Mouse (Mus musculus) heart, postnatal 36 days (tissue): ENCODE results near the gene Cox7a1. TPM values are rescaled to one million over a fixed set of nuclear protein-coding genes. Genes with fewer than 3 reads are reported as not detected.

ENCODE experiments used
- DNase-seq, 2 experiments: peaks; one replicate each; pipeline ENCODE4 v3.0.0; 2021 to 2022
- intact Hi-C: fragments of 180-260 bp; cut with DNase I; formaldehyde crosslinking; loops from one replicate; pipeline ENCODE4 v1.15.1; 2025
- total RNA-seq, 2 experiments: library from RNA; stranded (reverse); gene quantifications; 2 replicates each; pipeline ENCODE4 v1.2.3; 2021

The Cox7a1 gene
- total RNA-seq, 2 experiments from 2014 or later: 2,810 to 3,153 TPM

- intact Hi-C loops: loop anchor here (5.0 kb wide), 1 partner anchor 34 kb away; the partner anchor contains the start of gene Cox7a1
- peak; percentile 77 to 87 for DNase-seq
Observed at GRCm38 (mm10) chr7:30216723-30217151, 32.8 kb downstream of the Cox7a1 start.

DNA sequence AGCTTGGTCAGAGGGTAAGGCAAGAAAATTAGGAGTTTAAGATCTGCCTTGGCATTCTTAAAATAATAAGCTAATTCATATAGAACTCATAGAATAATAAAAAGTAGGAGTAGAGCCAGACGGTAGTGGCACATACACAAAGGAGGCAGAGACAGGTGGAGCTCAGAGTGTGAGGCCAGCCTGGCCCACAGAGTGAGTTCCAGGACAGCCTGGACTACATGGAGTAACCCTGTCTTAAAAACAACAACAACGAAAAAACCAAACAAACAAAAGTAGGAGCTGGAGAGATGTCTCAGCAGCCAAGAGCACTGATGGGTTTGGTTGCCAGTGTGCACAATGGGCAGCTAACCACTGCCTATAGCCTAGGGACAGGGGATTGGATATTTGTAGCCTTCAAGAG, 33.3 kb downstream of the Cox7a1 start:
- intact Hi-C loops: loop anchor here (5.0 kb wide), 1 partner anchor 35 kb away; the partner anchor contains the start of gene Cox7a1
- DNase-seq: no peak

DNA sequence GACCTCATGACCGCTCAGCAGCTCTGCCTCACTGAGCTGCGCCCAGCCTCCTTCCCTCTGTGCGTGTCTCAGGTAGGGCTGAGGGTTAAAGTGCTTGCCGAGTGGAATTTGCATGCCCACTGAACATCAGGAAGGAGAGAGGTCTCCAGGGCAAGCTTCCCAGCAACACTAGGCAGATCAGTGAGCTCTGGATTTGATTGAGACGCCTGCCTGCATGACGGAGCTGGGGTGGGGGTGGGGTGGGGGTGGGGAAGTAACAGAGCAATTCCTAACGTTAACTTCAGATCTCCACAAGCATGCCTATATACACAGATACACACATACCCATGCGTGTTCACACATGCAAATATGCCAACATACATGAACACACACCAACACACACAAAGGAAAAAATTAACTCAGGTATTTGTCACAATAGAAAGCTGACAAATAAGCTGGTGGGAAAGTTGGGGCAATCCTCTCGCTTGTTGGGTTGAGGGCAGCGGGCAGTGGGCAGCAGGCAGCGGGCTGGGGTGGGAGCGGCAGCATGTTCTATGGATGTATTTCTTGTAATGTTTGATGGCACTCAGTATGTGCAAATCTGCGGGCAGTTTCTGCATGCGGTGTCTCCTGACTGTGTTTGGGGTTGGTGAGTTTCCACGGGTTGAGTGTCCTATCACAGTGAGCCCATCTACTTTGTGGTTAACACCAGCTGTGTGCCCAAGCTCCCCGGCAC, 35.5 kb downstream of the Cox7a1 start:
- intact Hi-C loops: loop anchor here (5.0 kb wide), 1 partner anchor 37 kb away; the partner anchor contains the start of gene Cox7a1
- DNase-seq: peak; percentile 47 to 67

DNA sequence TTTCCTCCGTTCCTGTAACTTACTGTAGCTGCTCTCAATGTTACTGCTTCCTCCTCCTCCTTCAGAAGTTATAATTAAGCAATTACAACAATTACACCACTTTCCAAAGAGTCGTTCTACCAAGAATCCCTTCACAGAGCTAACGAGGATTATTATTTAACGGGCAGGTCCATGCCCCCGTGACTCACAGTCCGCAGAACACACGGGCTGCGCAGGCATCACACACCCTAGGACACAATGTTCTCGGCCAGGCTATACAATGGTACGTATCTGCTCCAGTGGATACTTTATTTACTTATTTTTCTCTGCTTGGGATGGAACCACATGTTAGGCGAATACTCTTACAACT, 36.0 kb downstream of the Cox7a1 start:
- no peak for DNase-seq
- intact Hi-C loops: no loop called here

GRCm38 (mm10) chr7:30221433-30221832, 37.5 kb downstream of the Cox7a1 start:
- intact Hi-C loops: no loop called here
- DNase-seq: no peak

GRCm38 (mm10) chr7:30222205-30222604, 38.3 kb downstream of the Cox7a1 start:
- DNase-seq: no peak
- intact Hi-C loops: no loop called here

- no peak for DNase-seq
- intact Hi-C loops: no loop called here
Observed at GRCm38 (mm10) chr7:30224206-30224605, 40.3 kb downstream of the Cox7a1 start.

DNA sequence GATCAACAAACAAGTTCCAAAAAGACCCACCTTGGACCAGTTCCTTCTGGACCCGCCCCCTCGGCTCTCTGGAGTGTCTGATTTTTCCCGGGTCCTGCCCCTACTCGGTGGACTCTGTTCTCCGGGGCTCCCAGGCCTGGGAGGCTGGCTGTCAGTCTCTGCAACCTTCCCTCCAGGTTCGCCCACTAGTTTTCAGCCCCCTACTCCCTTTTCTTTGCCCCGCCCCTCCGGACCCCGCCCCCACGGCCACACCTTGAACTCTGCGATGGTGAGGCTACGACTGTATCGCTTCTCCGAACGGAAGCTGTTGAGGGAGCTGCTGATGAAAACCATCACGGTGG, 47.4 kb downstream of the Cox7a1 start:
- intact Hi-C loops: no loop called here
- DNase-seq: no peak

DNA sequence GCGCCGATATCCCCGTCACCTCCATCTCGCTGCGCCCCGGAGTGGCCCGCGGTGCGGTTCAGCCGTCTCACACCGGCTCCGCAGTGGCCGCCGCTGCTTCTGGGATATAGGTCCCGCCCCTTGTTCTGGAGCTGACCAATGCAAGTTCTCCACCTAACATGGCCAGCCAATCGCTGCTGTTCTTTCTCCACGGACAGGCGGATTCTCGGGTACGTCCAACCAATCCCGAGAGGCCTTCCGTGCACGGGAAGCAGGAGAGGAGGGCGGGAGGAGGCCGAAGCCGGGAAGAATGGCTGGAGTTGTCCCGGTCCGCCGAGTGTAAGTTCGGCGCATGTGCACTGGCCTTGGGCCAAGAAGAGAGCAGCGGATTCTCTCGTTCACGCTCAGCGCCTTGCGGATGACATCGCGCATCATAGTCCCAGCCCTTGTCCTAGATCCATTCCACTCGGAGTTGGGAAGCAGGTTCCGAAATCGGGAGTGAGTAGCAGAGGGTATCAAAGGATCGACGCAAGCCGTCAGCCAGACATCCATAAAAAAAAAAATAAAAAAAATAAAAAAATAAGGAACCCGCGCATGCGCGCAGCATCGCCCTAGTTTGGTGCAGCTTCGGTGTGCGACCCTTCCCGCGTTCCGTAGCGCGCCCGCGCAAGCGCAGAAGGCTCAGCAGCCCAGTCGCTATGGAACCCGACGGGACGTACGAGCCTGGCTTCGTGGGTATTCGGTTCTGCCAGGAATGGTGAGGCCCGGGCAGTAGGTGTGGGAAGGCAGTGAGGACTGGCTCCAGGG, 47.9 kb downstream of the Cox7a1 start, which contains the start of the genes Polr2i and Tbcb:
Gene Polr2i, plus strand, starts transcription at position 280 of the 786 bp plus-strand sequence.
Gene Tbcb, minus strand, starts transcription at position 604 of the 786 bp plus-strand sequence.
- intact Hi-C loops: no loop called here
- DNase-seq: peak; percentile 97 to 98

DNA sequence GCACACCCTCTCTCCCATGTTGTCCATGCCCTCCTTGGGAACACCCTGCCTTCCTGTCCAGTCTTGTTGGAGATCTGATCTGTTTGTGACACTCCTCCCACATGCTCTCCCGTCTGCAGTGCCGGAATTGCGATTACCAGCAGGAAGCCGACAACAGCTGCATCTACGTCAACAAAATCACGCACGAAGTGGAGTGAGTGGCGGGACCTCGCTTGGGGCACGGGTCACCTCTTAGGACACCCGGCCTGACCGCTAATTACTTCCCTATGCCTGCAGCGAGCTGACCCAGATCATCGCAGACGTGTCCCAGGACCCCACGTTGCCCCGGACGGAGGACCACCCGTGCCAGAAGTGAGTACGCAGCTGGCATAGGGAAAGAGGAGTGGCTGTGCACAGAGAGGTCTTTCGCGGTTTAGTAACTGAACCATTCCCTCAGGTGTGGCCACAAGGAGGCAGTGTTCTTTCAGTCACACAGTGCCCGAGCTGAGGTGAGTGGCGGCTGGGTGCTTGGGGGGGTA, 48.7 kb downstream of the Cox7a1 start:
- DNase-seq: peak in 1 of 2 experiments; percentile 53
- intact Hi-C loops: no loop called here

- DNase-seq: no peak
- intact Hi-C loops: no loop called here
Observed at GRCm38 (mm10) chr7:30233387-30233786, 49.4 kb downstream of the Cox7a1 start.

- DNase-seq: no peak
- intact Hi-C loops: no loop called here
Observed at GRCm38 (mm10) chr7:30234276-30234858, 50.4 kb downstream of the Cox7a1 start.

DNA sequence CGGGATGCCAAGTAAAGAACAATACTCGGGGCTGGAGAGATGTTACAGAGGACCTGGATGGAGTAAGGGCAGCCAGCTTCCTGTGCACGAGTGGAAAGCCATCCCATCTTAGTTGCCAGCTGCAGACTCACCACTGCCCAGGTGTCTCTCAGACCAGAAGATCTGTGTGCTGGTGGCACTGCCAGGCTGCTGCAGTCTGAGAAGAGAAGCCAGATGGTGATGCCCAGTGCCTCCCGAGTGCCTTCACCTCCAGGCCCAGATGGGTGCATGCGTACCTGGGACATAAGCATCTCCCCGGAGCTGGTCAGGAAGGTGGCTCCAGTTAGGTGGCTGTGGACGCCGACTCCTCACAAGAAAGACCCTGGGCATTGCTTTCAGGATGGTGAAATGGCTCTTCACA, 51.1 kb downstream of the Cox7a1 start:
- intact Hi-C loops: no loop called here
- DNase-seq: no peak

- intact Hi-C loops: no loop called here
- no peak for DNase-seq
Observed at GRCm38 (mm10) chr7:30235625-30236024, 51.7 kb downstream of the Cox7a1 start, which contains the start of gene Ovol3. Gene Ovol3 (minus strand): TSS chr7:30235725.

Other genes starting within 250 kb of the Cox7a1 start
- 1 to 10 TPM; 5.9 TPM for gene Zfp74, start 230.1 kb upstream of the Cox7a1 start, total RNA-seq
- 10 to 100 TPM; 22.0 to 22.7 TPM for gene Zfp568, start 200.2 kb upstream of the Cox7a1 start, total RNA-seq
- 1 to 10 TPM; 2.4 to 2.7 TPM for gene Zfp14, start 132.8 kb upstream of the Cox7a1 start, total RNA-seq
- 1 to 10 TPM; 1.7 to 2.6 TPM for gene Zfp82, start 111.2 kb upstream of the Cox7a1 start, total RNA-seq
- not detected for gene Gm26920, start 93.7 kb upstream of the Cox7a1 start, total RNA-seq
- gene Zfp566, start 93.6 kb upstream of the Cox7a1 start, total RNA-seq: 1 to 10 TPM; 1.8 to 2.7 TPM
- gene Zfp260, start 89.4 kb upstream of the Cox7a1 start, total RNA-seq: 10 to 100 TPM; 30.9 to 35.3 TPM
- 1 to 10 TPM; 1.8 to 2.7 TPM for gene Zfp382, start 62.2 kb upstream of the Cox7a1 start, total RNA-seq
- gene Zfp146, start 14.4 kb upstream of the Cox7a1 start, total RNA-seq: 10 to 100 TPM; 26.3 to 30.3 TPM
- 100 to 1,000 TPM; 289 to 298 TPM for gene Capns1, start 14.7 kb downstream of the Cox7a1 start, total RNA-seq
- gene Polr2i, start 47.8 kb downstream of the Cox7a1 start, total RNA-seq: 10 to 100 TPM; 52.3 to 59.5 TPM
- gene Tbcb, start 48.1 kb downstream of the Cox7a1 start, total RNA-seq: 10 to 100 TPM; 58.8 to 61.7 TPM
- gene Ovol3, start 51.6 kb downstream of the Cox7a1 start, total RNA-seq: not detected
- gene Thap8, start 96.0 kb downstream of the Cox7a1 start, total RNA-seq: under 1 TPM; 0.22 to 0.35 TPM
- 1 to 10 TPM; 1.5 to 1.9 TPM for gene Wdr62, start 96.3 kb downstream of the Cox7a1 start, total RNA-seq
- 10 to 100 TPM in 1 of 2 experiments, 1 to 10 TPM in 1; 6.0 to 11.4 TPM for gene Clip3, start 107.6 kb downstream of the Cox7a1 start, total RNA-seq
- gene Alkbh6, start 124.6 kb downstream of the Cox7a1 start, total RNA-seq: 10 to 100 TPM; 22.0 to 23.0 TPM
- gene Syne4, start 130.7 kb downstream of the Cox7a1 start, total RNA-seq: 1 to 10 TPM in 1 of 2 experiments, under 1 TPM in 1; 0.81 to 1.3 TPM
- under 1 TPM; 0.65 to 0.78 TPM for gene E130208F15Rik, start 137.6 kb downstream of the Cox7a1 start, total RNA-seq
- gene Sdhaf1, start 139.8 kb downstream of the Cox7a1 start, total RNA-seq: 10 to 100 TPM; 12.0 to 12.5 TPM
- gene Lrfn3, start 178.6 kb downstream of the Cox7a1 start, total RNA-seq: 1 to 10 TPM; 1.3 to 1.4 TPM
- gene Tyrobp, start 229.6 kb downstream of the Cox7a1 start, total RNA-seq: 10 to 100 TPM; 22.1 to 22.4 TPM
- gene Hcst, start 235.7 kb downstream of the Cox7a1 start, total RNA-seq: not detected
- under 1 TPM; 0.27 to 0.28 TPM for gene Nfkbid, start 237.6 kb downstream of the Cox7a1 start, total RNA-seq